16 mouse cellular contexts compared by ENCODE assay signal in the genomic region with DNA sequence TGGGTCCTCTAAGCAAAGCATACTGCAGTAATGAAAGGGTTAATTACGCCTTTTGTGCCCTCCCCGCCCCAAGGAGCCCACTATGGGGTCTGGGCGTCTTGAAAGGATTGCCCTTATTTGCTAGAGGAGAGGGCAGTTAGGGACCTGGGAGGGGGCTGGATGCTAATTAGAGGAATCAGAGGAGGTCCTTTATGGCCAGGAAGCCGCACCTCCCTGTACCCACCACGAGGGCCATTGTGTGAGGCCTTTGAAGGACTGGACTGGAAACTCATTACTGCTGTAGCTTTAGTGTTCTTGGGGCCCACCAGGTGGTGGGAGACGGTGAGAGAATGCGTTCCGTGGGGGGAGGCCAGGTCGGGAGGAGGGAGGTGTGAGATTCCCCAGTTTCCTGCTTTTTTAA. TPM values are rescaled to one million over a fixed set of nuclear protein-coding genes. Genes with fewer than 3 reads are reported as not detected.
DNase-seq lines count a peak whose midpoint lies in the region; ATAC-seq and TF ChIP-seq lines count a peak whose summit lies in the region.
"Had no signal": no experiment of that assay in that cellular context is flagged by ENCODE, and none has a peak within 500 bp of the region (broad histone marks: within the 10 kb centered on the region; RNA-seq: fewer than 3 reads in every experiment).

No protein-coding gene starts in this region.

- H3K36me3 ChIP-seq in E14TG2a.4 (ENCODE audit: insufficient read depth, low read length) (peaks cover 13% of the 10 kb centered on the region), ES-E14 (ENCODE audit: control insufficient read depth, insufficient read depth, low read length, poor library complexity, severe bottlenecking) (peaks cover 2% of the 10 kb centered on the region; the same call in 1 of the 2 replicates)
- peaks cover 4% of the 10 kb centered on the region; the same call in 1 of the 2 replicates for H3K36me3 ChIP-seq in forebrain, embryonic 14.5 days (ENCODE audit: control insufficient read depth, insufficient read depth, low read length)
- no peaks in the 10 kb centered on the region for H3K36me3 ChIP-seq in midbrain, embryonic 13.5 days
- H3K36me3 ChIP-seq: embryonic facial prominence, embryonic 12.5 days; heart, embryonic 12.5 days; intestine, embryonic 15.5 days; limb, embryonic 12.5 days; stomach, embryonic 15.5 days had no signal

- peak overlapping the region; percentile 58; the same call in 1 of the 2 replicates for H3K9ac ChIP-seq in ES-E14 (ENCODE audit: insufficient read depth, low read depth, low read length, poor library complexity, severe bottlenecking)
- H3K9ac ChIP-seq in forebrain, embryonic 14.5 days (ENCODE audit: low read length), result 0 out of 2 replicates have a peak overlapping the region, but pooled peaks have one; percentile 4
- H3K9ac ChIP-seq in midbrain, embryonic 13.5 days (replicated peaks), result peak overlapping the region; percentile 45
- H3K9ac ChIP-seq: embryonic facial prominence, embryonic 12.5 days; heart, embryonic 12.5 days; intestine, embryonic 15.5 days; limb, embryonic 12.5 days; stomach, embryonic 15.5 days had no signal

- WGBS in forebrain, embryonic 14.5 days, result 2% methylated on average over 9 of the region's 9 CpGs
- whole genome bisulfite sequencing in midbrain, embryonic 13.5 days, result 2% methylated on average over 9 of the region's 9 CpGs

- ATAC-seq in forebrain, embryonic 14.5 days, result no peak
- ATAC-seq in midbrain, embryonic 13.5 days, result no peak
- no peak for ATAC-seq in activated CD4-positive, CD25-positive, alpha-beta regulatory T cell, adult 4 months
- ATAC-seq: intestine, embryonic 15.5 days had no signal

- no peak for TF ChIP-seq CTCF in E14TG2a.4 (conservative IDR thresholded peaks at IDR 0.05; ENCODE audit: low read length)
- TF ChIP-seq CTCF in layer of hippocampus, adult 2 months (conservative IDR thresholded peaks at IDR 0.05), result no peak

- in situ Hi-C loops in ES-E14 (cut with MboI; ENCODE audit: low sequenced_read_pairs in 2 of 2, unreplicated experiment in 2 of 2), result no loop called here

- H3K4me1 ChIP-seq in E14TG2a.4 (replicated peaks; ENCODE audit: low read depth, low read length), result peaks cover 94% of the 10 kb centered on the region
- H3K4me1 ChIP-seq in ES-E14 (ENCODE audit: control insufficient read depth in 2 of 2, insufficient read depth in 2 of 2, low read length in 2 of 2, poor library complexity in 1 of 2), result peaks cover 15 to 51% of the 10 kb centered on the region in 2 experiments
- H3K4me1 ChIP-seq in forebrain, embryonic 14.5 days (ENCODE audit: control insufficient read depth, insufficient read depth, low read length), result peaks cover 88% of the 10 kb centered on the region
- peaks cover 100% of the 10 kb centered on the region for H3K4me1 ChIP-seq in midbrain, embryonic 13.5 days (replicated peaks)

- H3K27me3 ChIP-seq in E14TG2a.4 (ENCODE audit: insufficient read depth, low read length), result peaks cover 17% of the 10 kb centered on the region
- H3K27me3 ChIP-seq in forebrain, embryonic 14.5 days (replicated peaks; ENCODE audit: control insufficient read depth, insufficient read depth, low read length), result no peaks in the 10 kb centered on the region
- H3K27me3 ChIP-seq in midbrain, embryonic 13.5 days, result no peaks in the 10 kb centered on the region

- H3K4me3 ChIP-seq in E14TG2a.4 (replicated peaks; ENCODE audit: low read length), result peak overlapping the region; percentile 78
- H3K4me3 ChIP-seq in ES-E14 (ENCODE audit: insufficient read depth in 1 of 2, low read depth in 1 of 2, low read length in 2 of 2, poor library complexity in 1 of 2, severe bottlenecking in 1 of 2), result peak overlapping the region in 1 of 2 experiments; percentile 53; a peak in 2 of 4 replicates
- H3K4me3 ChIP-seq in forebrain, embryonic 14.5 days (ENCODE audit: low read depth, low read length), result no peak overlapping the region
- H3K4me3 ChIP-seq in midbrain, embryonic 13.5 days (replicated peaks), result peak overlapping the region; percentile 2; the same call in 1 of the 2 replicates
- H3K4me3 ChIP-seq in layer of hippocampus, adult 2 months, result no peak overlapping the region
- H3K4me3 ChIP-seq: embryonic facial prominence, embryonic 12.5 days; heart, embryonic 12.5 days; intestine, embryonic 15.5 days; limb, embryonic 12.5 days; myocyte; stomach, embryonic 15.5 days had no signal

- H3K27ac ChIP-seq in ES-E14 (ENCODE audit: insufficient read depth, low read depth, low read length, poor library complexity, severe bottlenecking), result peak overlapping the region; percentile 93
- H3K27ac ChIP-seq in forebrain, embryonic 14.5 days (ENCODE audit: low read depth, low read length), result no peak overlapping the region
- H3K27ac ChIP-seq in midbrain, embryonic 13.5 days, result peak overlapping the region; percentile 86
- no peak overlapping the region for H3K27ac ChIP-seq in layer of hippocampus, adult 2 months
- H3K27ac ChIP-seq: embryonic facial prominence, embryonic 12.5 days; intestine, embryonic 15.5 days; limb, embryonic 12.5 days; stomach, embryonic 15.5 days had no signal

- DNase-seq in ES-E14 (ENCODE audit: low read depth, low spot score), result no peak
- DNase-seq in forebrain, embryonic 14.5 days (ENCODE audit: low spot score), result peak; percentile 63
- no peak for DNase-seq in right cerebral cortex, postnatal 4 days
- DNase-seq in layer of hippocampus, adult 2 months (ENCODE audit: low spot score in 2 of 2), result no peak
- DNase-seq: lung, postnatal 10 days had no signal

- peaks cover 15% of the 10 kb centered on the region for H3K9me3 ChIP-seq in E14TG2a.4 (ENCODE audit: low read length)
- no peaks in the 10 kb centered on the region for H3K9me3 ChIP-seq in ES-E14 (ENCODE audit: control insufficient read depth, insufficient read depth, low read depth, low read length)
- no peaks in the 10 kb centered on the region for H3K9me3 ChIP-seq in forebrain, embryonic 14.5 days (replicated peaks; ENCODE audit: control insufficient read depth, low read length)
- H3K9me3 ChIP-seq in midbrain, embryonic 13.5 days, result no peaks in the 10 kb centered on the region
- H3K9me3 ChIP-seq: embryonic facial prominence, embryonic 12.5 days; heart, embryonic 12.5 days; intestine, embryonic 15.5 days; limb, embryonic 12.5 days; stomach, embryonic 15.5 days had no signal

- peak overlapping the region; percentile 59; the same call in 1 of the 2 replicates for H3K4me2 ChIP-seq in forebrain, embryonic 14.5 days (ENCODE audit: low read length)
- H3K4me2 ChIP-seq in midbrain, embryonic 13.5 days (replicated peaks), result peak overlapping the region; percentile 90
- H3K4me2 ChIP-seq: embryonic facial prominence, embryonic 12.5 days; heart, embryonic 12.5 days; intestine, embryonic 15.5 days; limb, embryonic 12.5 days; stomach, embryonic 15.5 days had no signal

TF ChIP-seq in ES-E14, 5 proteins besides CTCF, POLR2A, EP300 and RAD21:
- TF ChIP-seq ZNF384 (IDR thresholded peaks at IDR 0.05; ENCODE audit: low read depth, low read length) (no peak), MAFK (IDR thresholded peaks at IDR 0.05; ENCODE audit: insufficient read depth, low read depth, low read length) (no peak), ZC3H11A (IDR thresholded peaks at IDR 0.05; ENCODE audit: borderline replicate concordance, low read depth, low read length) (no peak), HCFC1 (IDR thresholded peaks at IDR 0.05; ENCODE audit: borderline replicate concordance, insufficient read depth, low read length) (no peak), CHD2 (IDR thresholded peaks at IDR 0.05; ENCODE audit: low read depth, low read length) (no peak)
TF ChIP-seq in ES-E14: peak in this region for 0.

RNA-seq across cellular contexts. Expression of gene AC124108.1, which starts 6.4 kb away (rescaled TPM):
- total RNA-seq in ES-E14 (2012; rRNA removed), result 5.0 and 6.5 TPM in 2 replicates
- 2.2 and 2.9 TPM in 2 replicates for polyA plus RNA-seq in forebrain, embryonic 14.5 days (2014; fragmentation: Nextera tagmentation; extraction: Ambion mirVana)
- polyA plus RNA-seq in midbrain, embryonic 13.5 days (2015; fragmentation: Nextera tagmentation; extraction: Ambion mirVana), result 5.6 and 6.1 TPM in 2 replicates
- under 1 TPM; 0.47 to 0.61 TPM for total RNA-seq in layer of hippocampus, adult 2 months (2021)
- not detected for polyA plus RNA-seq in activated CD4-positive, CD25-positive, alpha-beta regulatory T cell, adult 4 months (2017; shearing (Covaris generic))
- polyA plus RNA-seq: heart, embryonic 12.5 days had no signal

RNA-seq across cellular contexts. Expression of gene Lemd1, which starts 6.4 kb away (rescaled TPM):
- total RNA-seq in ES-E14 (2012; rRNA removed), result 3.9 and 4.3 TPM in 2 replicates
- 15.5 and 18.7 TPM in 2 replicates for polyA plus RNA-seq in forebrain, embryonic 14.5 days (2014; fragmentation: Nextera tagmentation; extraction: Ambion mirVana)
- polyA plus RNA-seq in midbrain, embryonic 13.5 days (2015; fragmentation: Nextera tagmentation; extraction: Ambion mirVana), result 19.5 and 22.5 TPM in 2 replicates
- total RNA-seq in layer of hippocampus, adult 2 months (2021), result under 1 TPM; 0.64 to 0.88 TPM
- not detected for polyA plus RNA-seq in activated CD4-positive, CD25-positive, alpha-beta regulatory T cell, adult 4 months (2017; shearing (Covaris generic))
- polyA plus RNA-seq: heart, embryonic 12.5 days had no signal

RNA-seq across cellular contexts. Expression of gene Gm10188, which starts 31.9 kb away (rescaled TPM):
- 0.37 TPM in 1 of 2 replicates, not detected in the other for total RNA-seq in ES-E14 (2012; rRNA removed)
- polyA plus RNA-seq in forebrain, embryonic 14.5 days (2014; fragmentation: Nextera tagmentation; extraction: Ambion mirVana), result not detected in 2 replicates
- 0.58 and 1.1 TPM in 2 replicates for polyA plus RNA-seq in midbrain, embryonic 13.5 days (2015; fragmentation: Nextera tagmentation; extraction: Ambion mirVana)
- not detected for total RNA-seq in layer of hippocampus, adult 2 months (2021)
- polyA plus RNA-seq in activated CD4-positive, CD25-positive, alpha-beta regulatory T cell, adult 4 months (2017; shearing (Covaris generic)), result not detected
- total RNA-seq: layer of hippocampus, adult 18-20 months had no signal
- polyA plus RNA-seq: embryonic facial prominence, embryonic 12.5 days; heart, embryonic 12.5 days; intestine, embryonic 15.5 days; limb, embryonic 12.5 days; myocyte; stomach, embryonic 15.5 days; urinary bladder, adult 2 months had no signal

RNA-seq across cellular contexts. Expression of gene Cdk18, which starts 58.2 kb away (rescaled TPM):
- 9.6 and 10.8 TPM in 2 replicates for total RNA-seq in ES-E14 (2012; rRNA removed)
- polyA plus RNA-seq in forebrain, embryonic 14.5 days (2014; fragmentation: Nextera tagmentation; extraction: Ambion mirVana), result 0.31 and 0.69 TPM in 2 replicates
- 0.32 and 0.41 TPM in 2 replicates for polyA plus RNA-seq in midbrain, embryonic 13.5 days (2015; fragmentation: Nextera tagmentation; extraction: Ambion mirVana)
- 10 to 100 TPM; 21.7 to 23.7 TPM for total RNA-seq in layer of hippocampus, adult 2 months (2021)
- polyA plus RNA-seq in activated CD4-positive, CD25-positive, alpha-beta regulatory T cell, adult 4 months (2017; shearing (Covaris generic)), result not detected

Comparison
In these comparisons a context has a peak if more than half of its experiments do, and no peak if none do; other contexts are left out.
1. H3K4me3 ChIP-seq: peak in E14TG2a.4 (single experiment) and midbrain, embryonic 13.5 days (single experiment); none in forebrain, embryonic 14.5 days (single experiment) and layer of hippocampus, adult 2 months (single experiment).
2. H3K27ac ChIP-seq: peak in ES-E14 (single experiment) and midbrain, embryonic 13.5 days (single experiment); none in forebrain, embryonic 14.5 days (single experiment) and layer of hippocampus, adult 2 months (single experiment).
3. H3K9ac ChIP-seq: peak in every context shown above with its lines; median percentile 58 in ES-E14; 45 in midbrain, embryonic 13.5 days; 4 in forebrain, embryonic 14.5 days.
4. RNA of gene Lemd1, which starts 6.4 kb away (polyA plus RNA-seq): 19.5 to 22.5 TPM in midbrain, embryonic 13.5 days and 15.5 to 18.7 TPM in forebrain, embryonic 14.5 days; not detected in activated CD4-positive, CD25-positive, alpha-beta regulatory T cell, adult 4 months; every median in the first group is over 10 times any median in the second.